Mouse (Mus musculus) MEL (cell line): ENCODE data around the gene U90926. TPM values are rescaled to one million over a fixed set of nuclear protein-coding genes. Genes with fewer than 3 reads are reported as not detected.

ENCODE experiments used
- DNase-seq: peaks from one replicate; pipeline ENCODE4 v3.0.0; 2011; ENCODE audit warnings: low read depth, low spot score
- H3K27ac ChIP-seq: 2 replicates; pipeline ENCODE4 v1.5.1; 2012; ENCODE audit warnings: low read depth, mild to moderate bottlenecking, control low read depth, low read length, moderate library complexity; ENCODE audit not compliant: control insufficient read depth
- H3K27me3 ChIP-seq, 2 experiments: fragments of 150-350 bp in 1 of 2; sonication (generic) in 1 of 2; 2 replicates each; pipeline ENCODE4 v1.6.1; 2012; ENCODE audit warnings: low read length in 2 of 2, mild to moderate bottlenecking in 2 of 2, improper control_type of control experiment in 1 of 2, moderate library complexity in 1 of 2; ENCODE audit not compliant: insufficient read depth in 2 of 2, control insufficient read depth in 1 of 2
- H3K36me3 ChIP-seq, 2 experiments: 2 replicates each; pipeline ENCODE4 v1.6.1; 2012 to 2014; ENCODE audit warnings: low read length in 2 of 2, improper control_type of control experiment in 1 of 2, inconsistent platforms in 1 of 2, mild to moderate bottlenecking in 1 of 2; ENCODE audit not compliant: insufficient read depth in 2 of 2, control insufficient read depth in 1 of 2
- H3K4me1 ChIP-seq, 2 experiments: fragments of 150-350 bp in 1 of 2; sonication (generic) in 1 of 2; 2 replicates each; pipeline ENCODE4 v1.6.1; 2012; ENCODE audit warnings: low read length in 2 of 2, improper control_type of control experiment in 1 of 2, mild to moderate bottlenecking in 1 of 2; ENCODE audit not compliant: insufficient read depth in 2 of 2, control insufficient read depth in 1 of 2
- H3K4me3 ChIP-seq, 2 experiments: fragments of 150-350 bp in 1 of 2; sonication (generic) in 1 of 2; 2 replicates each; pipeline ENCODE4 v1.5.1; 2012; ENCODE audit warnings: low read depth in 2 of 2, low read length in 2 of 2, mild to moderate bottlenecking in 2 of 2, moderate library complexity in 2 of 2, control low read depth in 1 of 2, improper control_type of control experiment in 1 of 2; ENCODE audit not compliant: control insufficient read depth in 1 of 2, insufficient read depth in 1 of 2
- H3K79me2 ChIP-seq: 2 replicates; pipeline ENCODE4 v1.6.1; 2012; ENCODE audit warnings: mild to moderate bottlenecking, low read length, moderate library complexity; ENCODE audit not compliant: control insufficient read depth, poor library complexity, insufficient read depth
- H3K9ac ChIP-seq: 2 replicates; pipeline ENCODE4 v1.6.1; 2012; ENCODE audit warnings: low read depth, mild to moderate bottlenecking, control low read depth, low read length, moderate library complexity; ENCODE audit not compliant: control insufficient read depth, poor library complexity, severe bottlenecking
- H3K9me3 ChIP-seq: fragments of 150-350 bp; sonication (generic); replicated peaks from 2 replicates; pipeline ENCODE4 v1.6.1; 2012; ENCODE audit warnings: mild to moderate bottlenecking, low read length, improper control_type of control experiment, moderate library complexity; ENCODE audit not compliant: insufficient read depth
- CTCF ChIP-seq, 3 experiments: IDR thresholded peaks in 2 of 3; conservative IDR thresholded peaks in 1 of 3; 2 replicates each; pipeline ENCODE4 v1.5.1; 2011 to 2012; ENCODE audit warnings: low read length in 3 of 3, low read depth in 2 of 3, mild to moderate bottlenecking in 2 of 3, improper control_type of control experiment in 1 of 3, inconsistent platforms in 1 of 3, mixed read lengths in 1 of 3, moderate library complexity in 1 of 3; ENCODE audit not compliant: control insufficient read depth in 1 of 3, insufficient read depth in 1 of 3, poor library complexity in 1 of 3, severe bottlenecking in 1 of 3
- E2F4 ChIP-seq: IDR thresholded peaks from 2 replicates; pipeline ENCODE4 v1.6.1; 2011; ENCODE audit warnings: low read depth, low read length, improper control_type of control experiment, borderline replicate concordance
- ELF1 ChIP-seq: IDR thresholded peaks from 2 replicates; pipeline ENCODE4 v1.6.1; 2014; ENCODE audit warnings: low read depth, mild to moderate bottlenecking, inconsistent platforms, low read length, improper control_type of control experiment, moderate library complexity
- EP300 ChIP-seq, 2 experiments: IDR thresholded peaks; 2 replicates each; pipeline ENCODE4 v1.6.1; 2011; ENCODE audit warnings: improper control_type of control experiment in 2 of 2, low read length in 2 of 2, low read depth in 1 of 2, mild to moderate bottlenecking in 1 of 2
- ETS1 ChIP-seq: IDR thresholded peaks from 2 replicates; pipeline ENCODE4 v1.6.1; 2012; ENCODE audit warnings: low read depth, mild to moderate bottlenecking, inconsistent platforms, low read length, improper control_type of control experiment, moderate library complexity
- GATA1 ChIP-seq: IDR thresholded peaks from 2 replicates; pipeline ENCODE4 v1.6.1; 2011; ENCODE audit warnings: low read depth, low read length, improper control_type of control experiment
- HCFC1 ChIP-seq: IDR thresholded peaks from 2 replicates; pipeline ENCODE4 v1.6.1; 2012; ENCODE audit warnings: low read depth, mild to moderate bottlenecking, inconsistent platforms, low read length, improper control_type of control experiment, moderate library complexity
- JUND ChIP-seq: IDR thresholded peaks from 2 replicates; pipeline ENCODE4 v1.6.1; 2011; ENCODE audit warnings: low read depth, mild to moderate bottlenecking, improper control_type of control experiment, low read length
- MAFK ChIP-seq: IDR thresholded peaks from 2 replicates; pipeline ENCODE4 v1.6.1; 2011; ENCODE audit warnings: low read depth, mild to moderate bottlenecking, low read length, improper control_type of control experiment, borderline replicate concordance
- MAX ChIP-seq: IDR thresholded peaks from 2 replicates; pipeline ENCODE4 v1.6.1; 2011; ENCODE audit warnings: low read length, improper control_type of control experiment
- MEF2A ChIP-seq: IDR thresholded peaks from 2 replicates; pipeline ENCODE4 v1.6.1; 2014; ENCODE audit warnings: low read depth, mild to moderate bottlenecking, inconsistent platforms, low read length, improper control_type of control experiment; ENCODE audit not compliant: poor library complexity, insufficient replicate concordance, severe bottlenecking; ENCODE audit errors: extremely low read depth
- MXI1 ChIP-seq: IDR thresholded peaks from 2 replicates; pipeline ENCODE4 v1.6.1; 2011; ENCODE audit warnings: mild to moderate bottlenecking, low read depth, low read length, improper control_type of control experiment
- MYB ChIP-seq: IDR thresholded peaks from 2 replicates; pipeline ENCODE4 v1.6.1; 2011; ENCODE audit warnings: mild to moderate bottlenecking, low read depth, low read length, improper control_type of control experiment
- MYC ChIP-seq: IDR thresholded peaks from 2 replicates; pipeline ENCODE4 v1.6.1; 2011; ENCODE audit warnings: low read depth, mild to moderate bottlenecking, low read length, improper control_type of control experiment, moderate library complexity
- NELFE ChIP-seq: IDR thresholded peaks from 2 replicates; pipeline ENCODE4 v1.6.1; 2011; ENCODE audit warnings: low read depth, low read length, improper control_type of control experiment
- NRF1 ChIP-seq: IDR thresholded peaks from 2 replicates; pipeline ENCODE4 v1.6.1; 2014; ENCODE audit warnings: low read depth, mild to moderate bottlenecking, inconsistent platforms, low read length, improper control_type of control experiment, moderate library complexity; ENCODE audit not compliant: poor library complexity, insufficient read depth, severe bottlenecking
- POLR2A ChIP-seq, 2 experiments: IDR thresholded peaks; 2 replicates each; pipeline ENCODE4 v1.6.1; 2011 to 2012; ENCODE audit warnings: low read length in 2 of 2, mild to moderate bottlenecking in 2 of 2, control low read depth in 1 of 2, improper control_type of control experiment in 1 of 2, low read depth in 1 of 2, moderate library complexity in 1 of 2; ENCODE audit not compliant: control insufficient read depth in 1 of 2, insufficient read depth in 1 of 2, poor library complexity in 1 of 2
- POLR2AphosphoS2 ChIP-seq: IDR thresholded peaks from 2 replicates; pipeline ENCODE4 v1.6.1; 2011; ENCODE audit warnings: low read length, improper control_type of control experiment
- POLR2AphosphoS5 ChIP-seq: IDR thresholded peaks from 2 replicates; pipeline ENCODE4 v1.6.1; 2012; ENCODE audit warnings: low read depth, borderline replicate concordance, mild to moderate bottlenecking, inconsistent platforms, low read length, moderate library complexity, mixed read lengths
- RAD21 ChIP-seq: IDR thresholded peaks from 2 replicates; pipeline ENCODE4 v1.6.1; 2011; ENCODE audit warnings: mild to moderate bottlenecking, low read depth, low read length, improper control_type of control experiment
- SIN3A ChIP-seq: IDR thresholded peaks from 2 replicates; pipeline ENCODE4 v1.6.1; 2012; ENCODE audit warnings: low read length, improper control_type of control experiment, inconsistent platforms
- SMC3 ChIP-seq: IDR thresholded peaks from 2 replicates; pipeline ENCODE4 v1.6.1; 2011; ENCODE audit warnings: low read depth, low read length, improper control_type of control experiment
- TAL1 ChIP-seq: IDR thresholded peaks from 2 replicates; pipeline ENCODE4 v1.6.1; 2012; ENCODE audit warnings: mild to moderate bottlenecking, inconsistent platforms, low read length, moderate library complexity, mixed read lengths
- USF1 ChIP-seq: IDR thresholded peaks from 2 replicates; pipeline ENCODE4 v1.6.1; 2014; ENCODE audit warnings: low read depth, mild to moderate bottlenecking, inconsistent platforms, low read length, improper control_type of control experiment, moderate library complexity
- ZKSCAN1 ChIP-seq: IDR thresholded peaks from 2 replicates; pipeline ENCODE4 v1.6.1; 2012; ENCODE audit warnings: low read depth, mild to moderate bottlenecking, inconsistent platforms, low read length, improper control_type of control experiment, moderate library complexity
- ZMIZ1 ChIP-seq: IDR thresholded peaks from 2 replicates; pipeline ENCODE4 v1.6.1; 2012; ENCODE audit warnings: low read depth, mild to moderate bottlenecking, inconsistent platforms, low read length, improper control_type of control experiment, moderate library complexity
- ZNF384 ChIP-seq: IDR thresholded peaks from 2 replicates; pipeline ENCODE4 v1.6.1; 2012; ENCODE audit warnings: low read depth, mild to moderate bottlenecking, inconsistent platforms, low read length, improper control_type of control experiment
- polyA plus RNA-seq, 2 experiments: library from polyadenylated mRNA; stranded (reverse) in 1 of 2; unstranded in 1 of 2; fragments of >175 nt in 1 of 2; fragments of >200 nt in 1 of 2; gene quantifications; 2 replicates each; pipeline versions ENCODE4 v1.2.1 to v1.2.4; 2012; ENCODE audit warnings: low replicate concordance in 2 of 2, low read depth in 1 of 2; ENCODE audit not compliant: insufficient read length in 2 of 2, insufficient read depth in 1 of 2, missing spikeins in 1 of 2
- total RNA-seq: library from RNA; depleted of rRNA; stranded (reverse); fragments of 300-350 nt; gene quantifications from 2 replicates; pipeline ENCODE4 v1.2.3, GENCODE M21; 2012

U90926 gene
- total and polyA plus RNA-seq, 3 experiments, result not detected

- DNase-seq, result peak; percentile 88
- Histone ChIP-seq H3K4me3 (peak overlapping the region; percentile 9 to 15; a peak in 3 of 4 replicates), H3K27me3 (no peaks in the 10 kb centered on the region), H3K9ac (peak overlapping the region; percentile 36; the same call in 1 of the 2 replicates), H3K4me1 (peaks cover 22 to 24% of the 10 kb centered on the region in 2 experiments), H3K36me3 (peaks cover 5 to 25% of the 10 kb centered on the region in 2 experiments), H3K79me2 (no peaks in the 10 kb centered on the region), H3K9me3 (no peaks in the 10 kb centered on the region), H3K27ac (peak overlapping the region; percentile 73)
- TF ChIP-seq EP300 (IDR thresholded peaks at IDR 0.05; ENCODE audit: low read depth in 1 of 2, low read length in 2 of 2) (peak; percentile 77 to 84), TAL1 (peak; percentile 47), ZNF384 (no peak), POLR2AphosphoS2 (no peak), MEF2A (no peak), ELF1 (no peak), USF1 (no peak), MYC (peak; percentile 74), GATA1 (peak; percentile 17; the same call in 1 of the 2 replicates), MYB (peak; percentile 73), E2F4 (no peak), ETS1 (peak; percentile 58), ZKSCAN1 (no peak)
Measured at GRCm38 (mm10) chr5:92205184-92205583, 10.0 kb downstream of the U90926 start.

- peak; percentile 64 for DNase-seq
- Histone ChIP-seq H3K27me3 (no peaks in the 10 kb centered on the region), H3K36me3 (peaks cover 12 to 25% of the 10 kb centered on the region in 2 experiments)
- peak; percentile 77 for TF ChIP-seq GATA1
- TF ChIP-seq ELF1, result no peak
- no peak for TF ChIP-seq E2F4
- TF ChIP-seq POLR2AphosphoS2, result 0 out of 2 replicates have a peak, but pooled peaks have one; percentile 30
- no peak; the same call in 1 of the 2 replicates for TF ChIP-seq NELFE
- TF ChIP-seq MEF2A, result no peak
- peak; percentile 50 for TF ChIP-seq MAX
- 0 out of 2 replicates have a peak, but pooled peaks have one; percentile 37 for TF ChIP-seq MAFK
- peak; percentile 50; the same call in 1 of the 2 replicates for TF ChIP-seq MYB
- TF ChIP-seq ZMIZ1, result no peak
- TF ChIP-seq TAL1, result peak; percentile 75
- TF ChIP-seq ETS1, result peak; percentile 81
- TF ChIP-seq ZKSCAN1, result no peak
- TF ChIP-seq ZNF384, result no peak
- no peak for TF ChIP-seq SMC3
- TF ChIP-seq SIN3A, result peak; percentile 40
- TF ChIP-seq RAD21, result no peak
- TF ChIP-seq CTCF (IDR thresholded peaks at IDR 0.05 in 2 of 3, conservative IDR thresholded peaks at IDR 0.05 in 1 of 3; ENCODE audit: control insufficient read depth in 1 of 3, insufficient read depth in 1 of 3, low read depth in 2 of 3, low read length in 3 of 3, poor library complexity in 1 of 3, severe bottlenecking in 1 of 3), result no peak
- no peak for TF ChIP-seq POLR2AphosphoS5
- TF ChIP-seq HCFC1, result no peak
- peak; percentile 44; the same call in 1 of the 2 replicates for TF ChIP-seq MXI1
- TF ChIP-seq POLR2A (IDR thresholded peaks at IDR 0.05; ENCODE audit: control insufficient read depth in 1 of 2, insufficient read depth in 1 of 2, low read depth in 1 of 2, low read length in 2 of 2, poor library complexity in 1 of 2), result no peak
- TF ChIP-seq JUND, result no peak; the same call in 1 of the 2 replicates
- TF ChIP-seq NRF1, result no peak
Measured at GRCm38 (mm10) chr5:92204162-92205036, 10.8 kb downstream of the U90926 start.

More at GRCm38 (mm10) chr5:92204162-92205036, 10.8 kb downstream of the U90926 start:
- Histone ChIP-seq H3K27ac (peak overlapping the region; percentile 73), H3K4me3 (peak overlapping the region in 1 of 2 experiments; percentile 15; a peak in 1 of 4 replicates), H3K9me3 (no peaks in the 10 kb centered on the region), H3K79me2 (no peaks in the 10 kb centered on the region), H3K4me1 (peaks cover 22 to 24% of the 10 kb centered on the region in 2 experiments), H3K9ac (no peak overlapping the region)
